Mouse (Mus musculus): ENCODE measurements around the gene Flii. TPM values are rescaled to one million over a fixed set of nuclear protein-coding genes. Genes with fewer than 3 reads are reported as not detected.

Gene Flii
- total and polyA plus RNA-seq, 3 experiments: 127 to 168 (median 130) TPM

DNA sequence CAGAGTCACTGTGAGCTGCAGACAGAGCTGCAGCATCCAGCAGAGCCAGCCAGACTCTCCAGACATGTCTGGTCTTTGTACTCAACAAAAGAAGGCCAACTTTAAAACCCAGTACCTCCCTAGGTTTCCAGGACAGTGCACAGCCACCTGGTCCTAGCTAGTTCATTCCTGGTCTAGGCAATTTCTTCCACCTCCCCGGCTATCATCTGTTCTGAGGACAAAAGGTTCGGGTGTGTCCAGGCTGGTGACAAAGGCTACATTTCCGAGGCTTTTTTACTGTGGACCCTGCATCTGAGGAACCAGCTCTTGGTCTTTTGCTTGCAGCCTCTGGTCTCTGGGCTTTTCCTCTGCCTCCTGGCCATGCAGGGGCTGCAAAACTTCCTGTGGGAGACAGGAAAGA lies 13.3 kb upstream of the Flii start:
- DNase-seq: no peak
- no peaks in the 10 kb centered on the region for H3K36me3 ChIP-seq (ENCODE audit: control insufficient read depth, insufficient read depth, low read length)
- WGBS: 84% methylated on average over 3 of the region's 3 CpGs
- no peak overlapping the region for H3K9ac ChIP-seq (ENCODE audit: low read depth, low read length)
- no peaks in the 10 kb centered on the region for H3K79me2 ChIP-seq (replicated peaks; ENCODE audit: control insufficient read depth, insufficient read depth, low read length)
- H3K4me1 ChIP-seq (ENCODE audit: control insufficient read depth, insufficient read depth, low read length): peaks cover 2% of the 10 kb centered on the region; the same call in 1 of the 2 replicates
- intact Hi-C loops (cut with DNase I): no loop called here
- H3K27ac ChIP-seq: no peak overlapping the region
- no peak for TF ChIP-seq CTCF (IDR thresholded peaks at IDR 0.05)
- H3K27me3 ChIP-seq (ENCODE audit: control insufficient read depth, insufficient read depth, low read length): no peaks in the 10 kb centered on the region
- no peak overlapping the region for H3K4me3 ChIP-seq

DNA sequence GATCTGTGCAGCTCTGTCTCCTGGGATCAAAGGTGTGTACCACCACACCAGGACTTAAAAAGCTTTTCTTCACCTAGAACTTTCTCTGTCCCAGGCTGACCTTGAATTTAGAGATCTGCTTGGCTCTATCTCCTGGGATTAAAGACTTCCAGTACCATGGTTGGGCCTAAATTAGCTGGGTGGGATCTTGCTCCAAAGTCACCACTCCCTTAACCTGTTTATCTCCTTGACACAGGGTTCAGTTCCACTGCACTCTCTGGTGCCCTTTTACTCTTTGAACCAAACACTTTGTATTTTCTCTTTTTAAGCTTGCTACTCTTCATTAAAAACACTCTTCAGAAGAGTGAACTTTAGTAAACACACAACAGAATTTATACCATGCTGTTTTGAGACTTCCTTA lies 10.4 kb upstream of the Flii start:
- H3K27me3 ChIP-seq (ENCODE audit: control insufficient read depth, insufficient read depth, low read length): no peaks in the 10 kb centered on the region
- H3K9ac ChIP-seq (ENCODE audit: low read depth, low read length): no peak overlapping the region
- H3K27ac ChIP-seq: no peak overlapping the region
- intact Hi-C loops (cut with DNase I): no loop called here
- DNase-seq: no peak
- H3K4me1 ChIP-seq (ENCODE audit: control insufficient read depth, insufficient read depth, low read length): peaks cover 2% of the 10 kb centered on the region; the same call in 1 of the 2 replicates
- no peaks in the 10 kb centered on the region for H3K36me3 ChIP-seq (ENCODE audit: control insufficient read depth, insufficient read depth, low read length)
- H3K4me3 ChIP-seq: no peak overlapping the region
- H3K79me2 ChIP-seq (replicated peaks; ENCODE audit: control insufficient read depth, insufficient read depth, low read length): no peaks in the 10 kb centered on the region
- TF ChIP-seq CTCF (IDR thresholded peaks at IDR 0.05): no peak
- TF ChIP-seq EP300 (IDR thresholded peaks at IDR 0.05; ENCODE audit: insufficient read depth, low read depth, low read length): no peak
- no peak for TF ChIP-seq POLR2A (IDR thresholded peaks at IDR 0.05; ENCODE audit: insufficient read depth, low read depth, low read length)

DNA sequence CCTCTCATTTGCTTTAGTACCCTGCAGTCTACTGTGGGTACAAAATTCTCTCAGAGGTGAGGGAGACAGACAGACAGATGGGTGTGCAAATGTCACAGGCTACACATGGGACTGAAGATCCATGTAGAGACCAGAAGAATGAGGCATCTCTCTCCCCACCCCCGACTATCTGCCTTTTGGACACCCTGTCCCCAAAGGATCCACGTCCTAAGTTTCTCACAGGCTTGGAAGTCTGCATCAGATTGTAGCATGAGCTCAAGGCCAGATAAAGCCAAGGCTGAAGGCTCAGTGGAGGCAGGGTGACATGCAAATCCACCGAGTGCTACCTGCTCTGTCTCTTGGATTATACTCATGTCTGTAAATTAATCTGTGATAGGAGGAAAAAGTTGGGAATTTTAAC lies 9.4 kb upstream of the Flii start:
- WGBS: 81% methylated on average over 3 of the region's 3 CpGs
- no peaks in the 10 kb centered on the region for H3K79me2 ChIP-seq (replicated peaks; ENCODE audit: control insufficient read depth, insufficient read depth, low read length)
- no peak overlapping the region for H3K9ac ChIP-seq (ENCODE audit: low read depth, low read length)
- intact Hi-C loops (cut with DNase I): no loop called here
- H3K4me3 ChIP-seq: no peak overlapping the region
- H3K27me3 ChIP-seq (ENCODE audit: control insufficient read depth, insufficient read depth, low read length): no peaks in the 10 kb centered on the region
- no peak for TF ChIP-seq EP300 (IDR thresholded peaks at IDR 0.05; ENCODE audit: insufficient read depth, low read depth, low read length)
- TF ChIP-seq POLR2A (IDR thresholded peaks at IDR 0.05; ENCODE audit: insufficient read depth, low read depth, low read length): no peak
- TF ChIP-seq CTCF (IDR thresholded peaks at IDR 0.05): no peak
- H3K36me3 ChIP-seq (ENCODE audit: control insufficient read depth, insufficient read depth, low read length): no peaks in the 10 kb centered on the region; the same call in 1 of the 2 replicates
- H3K27ac ChIP-seq: no peak overlapping the region
- DNase-seq: no peak
- peaks cover 3% of the 10 kb centered on the region; the same call in 1 of the 2 replicates for H3K4me1 ChIP-seq (ENCODE audit: control insufficient read depth, insufficient read depth, low read length)

DNA sequence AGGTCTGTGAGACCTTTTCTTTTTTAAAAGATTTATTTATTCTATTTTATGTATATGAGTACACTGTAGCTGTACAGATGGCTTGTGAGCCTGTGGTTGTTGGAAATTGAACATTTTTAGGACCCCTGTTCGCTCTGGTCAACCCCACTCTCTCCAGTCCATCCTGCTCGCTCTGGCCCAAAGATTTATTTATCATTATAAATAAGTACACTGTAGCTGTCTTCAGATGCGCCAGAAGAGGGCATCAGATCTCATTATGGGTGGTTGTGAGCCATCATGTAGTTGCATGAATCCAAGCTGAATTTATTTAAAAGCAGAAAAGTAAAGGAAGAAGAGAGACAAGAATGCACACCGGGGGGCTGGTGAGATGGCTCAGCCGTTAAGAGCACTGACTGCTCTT lies 8.1 kb upstream of the Flii start:
- H3K4me1 ChIP-seq (ENCODE audit: control insufficient read depth, insufficient read depth, low read length): peaks cover 3% of the 10 kb centered on the region; the same call in 1 of the 2 replicates
- no peak for DNase-seq
- intact Hi-C loops (cut with DNase I): no loop called here
- no peak for TF ChIP-seq POLR2A (IDR thresholded peaks at IDR 0.05; ENCODE audit: insufficient read depth, low read depth, low read length)
- TF ChIP-seq EP300 (IDR thresholded peaks at IDR 0.05; ENCODE audit: insufficient read depth, low read depth, low read length): no peak
- peak; percentile 39 for TF ChIP-seq CTCF (IDR thresholded peaks at IDR 0.05)
- H3K9ac ChIP-seq (ENCODE audit: low read depth, low read length): no peak overlapping the region
- H3K27ac ChIP-seq: no peak overlapping the region
- no peak overlapping the region for H3K4me3 ChIP-seq
- 77% methylated on average over 5 of the region's 5 CpGs for WGBS
- H3K36me3 ChIP-seq (ENCODE audit: control insufficient read depth, insufficient read depth, low read length): no peaks in the 10 kb centered on the region; the same call in 1 of the 2 replicates
- no peaks in the 10 kb centered on the region for H3K79me2 ChIP-seq (replicated peaks; ENCODE audit: control insufficient read depth, insufficient read depth, low read length)
- no peaks in the 10 kb centered on the region for H3K27me3 ChIP-seq (ENCODE audit: control insufficient read depth, insufficient read depth, low read length)

DNA sequence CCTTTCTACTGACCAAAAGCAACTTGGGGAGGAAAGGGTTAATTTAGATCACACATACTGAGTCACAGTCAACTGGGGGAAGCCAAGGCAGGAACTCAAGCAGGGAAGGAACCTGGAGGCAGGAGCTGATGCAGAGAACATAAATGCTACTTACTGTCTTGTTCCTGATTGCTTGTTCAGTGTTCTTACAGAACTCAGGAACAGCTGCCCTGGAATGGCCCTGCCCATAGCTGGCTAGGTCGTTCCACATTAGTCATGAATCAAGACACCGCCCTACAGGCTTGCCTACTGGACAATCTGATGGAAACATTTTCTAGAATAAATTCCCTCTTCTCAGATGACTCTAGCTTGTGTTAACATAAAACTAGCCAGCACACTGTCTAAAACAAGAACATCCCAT lies 7.1 kb upstream of the Flii start:
- 31% methylated on average over 2 of the region's 2 CpGs for WGBS
- Histone ChIP-seq H3K4me3 (no peak overlapping the region), H3K9ac (ENCODE audit: low read depth, low read length) (no peak overlapping the region), H3K36me3 (ENCODE audit: control insufficient read depth, insufficient read depth, low read length) (no peaks in the 10 kb centered on the region; the same call in 1 of the 2 replicates), H3K4me1 (ENCODE audit: control insufficient read depth, insufficient read depth, low read length) (peaks cover 2% of the 10 kb centered on the region), H3K27ac (no peak overlapping the region), H3K79me2 (replicated peaks; ENCODE audit: control insufficient read depth, insufficient read depth, low read length) (no peaks in the 10 kb centered on the region), H3K27me3 (ENCODE audit: control insufficient read depth, insufficient read depth, low read length) (no peaks in the 10 kb centered on the region)
- intact Hi-C loops (cut with DNase I): no loop called here
- TF ChIP-seq CTCF (IDR thresholded peaks at IDR 0.05) (no peak), POLR2A (IDR thresholded peaks at IDR 0.05; ENCODE audit: insufficient read depth, low read depth, low read length) (no peak), EP300 (IDR thresholded peaks at IDR 0.05; ENCODE audit: insufficient read depth, low read depth, low read length) (no peak)
- DNase-seq: no peak

DNA sequence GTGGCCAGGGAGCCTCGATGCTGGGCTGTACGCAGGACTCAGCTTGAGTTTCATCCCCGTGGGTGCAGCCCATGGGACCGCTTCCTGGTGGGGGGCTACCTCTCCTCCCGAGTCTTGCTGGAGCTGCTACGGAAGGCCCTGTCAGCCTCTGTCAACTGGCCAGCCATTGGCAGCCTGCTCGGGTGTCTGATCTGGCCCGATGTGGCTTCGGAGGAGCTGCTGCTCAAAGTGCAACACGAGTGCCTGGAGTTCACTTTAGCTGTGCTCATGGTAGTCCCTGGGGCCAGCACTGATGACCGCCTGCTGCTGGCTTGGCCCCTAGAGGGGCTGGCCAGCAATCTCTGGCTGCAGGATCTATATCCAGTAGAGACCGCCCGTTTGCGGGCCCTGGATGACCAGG lies 4.2 kb upstream of the Flii start:
- Histone ChIP-seq H3K27ac (no peak overlapping the region), H3K9ac (ENCODE audit: low read depth, low read length) (no peak overlapping the region)
- intact Hi-C loops (cut with DNase I): no loop called here

More for the DNA sequence above, 4.2 kb upstream of the Flii start:
- no peak for DNase-seq
- no peak overlapping the region for H3K4me3 ChIP-seq
- H3K79me2 ChIP-seq (replicated peaks; ENCODE audit: control insufficient read depth, insufficient read depth, low read length): no peaks in the 10 kb centered on the region
- H3K36me3 ChIP-seq (ENCODE audit: control insufficient read depth, insufficient read depth, low read length): no peaks in the 10 kb centered on the region; the same call in 1 of the 2 replicates
- no peak for TF ChIP-seq CTCF (IDR thresholded peaks at IDR 0.05)
- no peak for TF ChIP-seq POLR2A (IDR thresholded peaks at IDR 0.05; ENCODE audit: insufficient read depth, low read depth, low read length)
- no peak for TF ChIP-seq EP300 (IDR thresholded peaks at IDR 0.05; ENCODE audit: insufficient read depth, low read depth, low read length)
- peaks cover 12% of the 10 kb centered on the region for H3K4me1 ChIP-seq (ENCODE audit: control insufficient read depth, insufficient read depth, low read length)
- 73% methylated on average over 14 of the region's 14 CpGs for WGBS
- H3K27me3 ChIP-seq (ENCODE audit: control insufficient read depth, insufficient read depth, low read length): no peaks in the 10 kb centered on the region

Data from heart, adult 2 months (tissue).